Mouse (Mus musculus): ENCODE data around the gene Agfg1. TPM values are rescaled to one million over a fixed set of nuclear protein-coding genes. Genes with fewer than 3 reads are reported as not detected.

Agfg1 gene
- polyA plus RNA-seq, 2 experiments, result 43.8 to 59.4 TPM

GRCm38 (mm10) chr1:82820626-82821186 lies 18.6 kb upstream of the Agfg1 start:
- Histone ChIP-seq H3K9ac (replicated peaks) (peak overlapping the region; percentile 57), H3K27me3 (ENCODE audit: control insufficient read depth, insufficient read depth, low read length) (no peaks in the 10 kb centered on the region), H3K4me3 (ENCODE audit: insufficient read depth in 1 of 2, low read depth in 2 of 2, low read length in 2 of 2) (peak overlapping the region; percentile 44 to 45), H3K4me2 (ENCODE audit: low read depth) (peak overlapping the region; percentile 66), H3K27ac (peak overlapping the region; percentile 82), H3K4me1 (replicated peaks; ENCODE audit: control insufficient read depth in 2 of 2, insufficient read depth in 2 of 2, low read length in 1 of 2) (peaks cover 80 to 82% of the 10 kb centered on the region in 2 experiments), H3K36me3 (replicated peaks; ENCODE audit: control insufficient read depth, insufficient read depth, low read depth) (no peaks in the 10 kb centered on the region), H3K9me3 (ENCODE audit: control insufficient read depth, low read length) (no peaks in the 10 kb centered on the region)
- WGBS (ENCODE audit: insufficient replicate concordance), result 66% methylated on average over 3 of the region's 3 CpGs
- TF ChIP-seq EP300 (IDR thresholded peaks at IDR 0.05; ENCODE audit: low read depth), result no peak
- DNase-seq (ENCODE audit: low read depth in 3 of 3, low spot score in 3 of 3) (no peak), ATAC-seq (ENCODE audit: insufficient read depth) (no peak)

- ATAC-seq (ENCODE audit: insufficient read depth) (no peak), DNase-seq (ENCODE audit: low read depth in 3 of 3, low spot score in 3 of 3) (no peak)
- Histone ChIP-seq H3K4me2 (ENCODE audit: low read depth) (no peak overlapping the region; the same call in 1 of the 2 replicates), H3K9me3 (ENCODE audit: control insufficient read depth, low read length) (no peaks in the 10 kb centered on the region), H3K27ac (peak overlapping the region; percentile 51), H3K36me3 (replicated peaks; ENCODE audit: control insufficient read depth, insufficient read depth, low read depth) (no peaks in the 10 kb centered on the region), H3K9ac (replicated peaks) (peak overlapping the region; percentile 7; the same call in 1 of the 2 replicates), H3K27me3 (ENCODE audit: control insufficient read depth, insufficient read depth, low read length) (no peaks in the 10 kb centered on the region), H3K4me3 (ENCODE audit: insufficient read depth in 1 of 2, low read depth in 2 of 2, low read length in 2 of 2) (no peak overlapping the region), H3K4me1 (replicated peaks; ENCODE audit: control insufficient read depth in 2 of 2, insufficient read depth in 2 of 2, low read length in 1 of 2) (peaks cover 82 to 83% of the 10 kb centered on the region in 2 experiments)
- 78% methylated on average over 3 of the region's 3 CpGs for WGBS (ENCODE audit: insufficient replicate concordance)
- TF ChIP-seq CTCF (IDR thresholded peaks at IDR 0.05; ENCODE audit: low read depth), result no peak
- no peak for TF ChIP-seq EP300 (IDR thresholded peaks at IDR 0.05; ENCODE audit: low read depth)
These were observed 17.4 kb upstream of the Agfg1 start for GRCm38 (mm10) chr1:82821846-82822245.

- Histone ChIP-seq H3K4me2 (ENCODE audit: low read depth) (peak overlapping the region; percentile 63), H3K27me3 (ENCODE audit: control insufficient read depth, insufficient read depth, low read length) (no peaks in the 10 kb centered on the region), H3K9me3 (ENCODE audit: control insufficient read depth, low read length) (no peaks in the 10 kb centered on the region), H3K36me3 (replicated peaks; ENCODE audit: control insufficient read depth, insufficient read depth, low read depth) (no peaks in the 10 kb centered on the region), H3K4me3 (ENCODE audit: insufficient read depth in 1 of 2, low read depth in 2 of 2, low read length in 2 of 2) (no peak overlapping the region), H3K4me1 (replicated peaks; ENCODE audit: control insufficient read depth in 2 of 2, insufficient read depth in 2 of 2, low read length in 1 of 2) (peaks cover 63 to 81% of the 10 kb centered on the region in 2 experiments), H3K9ac (replicated peaks) (peak overlapping the region; percentile 85), H3K27ac (peak overlapping the region; percentile 100)
- DNase-seq (ENCODE audit: low read depth in 3 of 3, low spot score in 3 of 3) (no peak), ATAC-seq (ENCODE audit: insufficient read depth) (peak; percentile 19)
- WGBS (ENCODE audit: insufficient replicate concordance), result 18% methylated on average over 6 of the region's 6 CpGs
- TF ChIP-seq CTCF (IDR thresholded peaks at IDR 0.05; ENCODE audit: low read depth) (no peak), EP300 (IDR thresholded peaks at IDR 0.05; ENCODE audit: low read depth) (peak; percentile 53; the same call in 1 of the 2 replicates)
These were observed 15.1 kb upstream of the Agfg1 start for GRCm38 (mm10) chr1:82824147-82824546.

- peak overlapping the region; percentile 100 for H3K27ac ChIP-seq
- H3K4me1 ChIP-seq (replicated peaks; ENCODE audit: control insufficient read depth in 2 of 2, insufficient read depth in 2 of 2, low read length in 1 of 2), result peaks cover 55 to 74% of the 10 kb centered on the region in 2 experiments
- peak overlapping the region; percentile 63 for H3K4me2 ChIP-seq (ENCODE audit: low read depth)
- WGBS (ENCODE audit: insufficient replicate concordance), result 8% methylated on average over 2 of the region's 2 CpGs
- ATAC-seq (ENCODE audit: insufficient read depth) (peak; percentile 95), DNase-seq (ENCODE audit: low read depth in 3 of 3, low spot score in 3 of 3) (peak; percentile 92 to 95 (median 92))
- TF ChIP-seq CTCF (IDR thresholded peaks at IDR 0.05; ENCODE audit: low read depth) (no peak), EP300 (IDR thresholded peaks at IDR 0.05; ENCODE audit: low read depth) (peak; percentile 98)
- H3K9me3 ChIP-seq (ENCODE audit: control insufficient read depth, low read length), result no peaks in the 10 kb centered on the region
- H3K4me3 ChIP-seq (ENCODE audit: insufficient read depth in 1 of 2, low read depth in 2 of 2, low read length in 2 of 2), result peak overlapping the region; percentile 10 to 11; a peak in 3 of 4 replicates
- no peaks in the 10 kb centered on the region for H3K27me3 ChIP-seq (ENCODE audit: control insufficient read depth, insufficient read depth, low read length)
- peak overlapping the region; percentile 85 for H3K9ac ChIP-seq (replicated peaks)
- H3K36me3 ChIP-seq (replicated peaks; ENCODE audit: control insufficient read depth, insufficient read depth, low read depth), result no peaks in the 10 kb centered on the region
These were observed 14.0 kb upstream of the Agfg1 start for GRCm38 (mm10) chr1:82825256-82825655.

- ATAC-seq (ENCODE audit: insufficient read depth) (peak; percentile 29), DNase-seq (ENCODE audit: low read depth in 3 of 3, low spot score in 3 of 3) (no peak)
- 52% methylated on average over 7 of the region's 7 CpGs for WGBS (ENCODE audit: insufficient replicate concordance)
- H3K27ac ChIP-seq, result peak overlapping the region; percentile 100
- H3K27me3 ChIP-seq (ENCODE audit: control insufficient read depth, insufficient read depth, low read length), result no peaks in the 10 kb centered on the region
- peak overlapping the region; percentile 10 to 11; a peak in 3 of 4 replicates for H3K4me3 ChIP-seq (ENCODE audit: insufficient read depth in 1 of 2, low read depth in 2 of 2, low read length in 2 of 2)
- H3K4me1 ChIP-seq (replicated peaks; ENCODE audit: control insufficient read depth in 2 of 2, insufficient read depth in 2 of 2, low read length in 1 of 2), result peaks cover 50 to 70% of the 10 kb centered on the region in 2 experiments
- peak overlapping the region; percentile 63 for H3K4me2 ChIP-seq (ENCODE audit: low read depth)
- peak overlapping the region; percentile 85 for H3K9ac ChIP-seq (replicated peaks)
- no peaks in the 10 kb centered on the region for H3K36me3 ChIP-seq (replicated peaks; ENCODE audit: control insufficient read depth, insufficient read depth, low read depth)
- H3K9me3 ChIP-seq (ENCODE audit: control insufficient read depth, low read length), result no peaks in the 10 kb centered on the region
- TF ChIP-seq EP300 (IDR thresholded peaks at IDR 0.05; ENCODE audit: low read depth), result no peak
- no peak for TF ChIP-seq CTCF (IDR thresholded peaks at IDR 0.05; ENCODE audit: low read depth)
These were observed 13.5 kb upstream of the Agfg1 start for GRCm38 (mm10) chr1:82825783-82826182.
